Mouse (Mus musculus) embryo, embryonic 11.5 days (tissue): ENCODE measurements around the gene Tmem254c.
"Not testable (repeated sequence)": the region's sequence is repeated elsewhere in the genome, so short reads cannot be mapped to it uniquely, and the experiment has no call there.

Source experiments
- DNase-seq: peaks from one replicate; pipeline ENCODE4 v3.0.0-alpha.2; 2012; ENCODE audit warnings: low read depth, low spot score

Gene Tmem254c

GRCm38 (mm10) chr14:26067325-26067633 lies at the start of gene Tmem254c:
Tmem254c (minus strand) TSS chr14:26067355.
- DNase-seq: not testable (repeated sequence)

- not testable (repeated sequence) for DNase-seq
These were observed 30.5 kb upstream of the Tmem254c start for GRCm38 (mm10) chr14:26097622-26098021.

GRCm38 (mm10) chr14:26081997-26082396 lies 14.8 kb upstream of the Tmem254c start, which contains the start of gene Cphx3:
Cphx3 (plus strand) TSS chr14:26082297.
- not testable (repeated sequence) for DNase-seq

GRCm38 (mm10) chr14:26081216-26081615 lies 14.1 kb upstream of the Tmem254c start, which contains the start of gene Cphx2:
Cphx2 (plus strand) TSS chr14:26081516.
- DNase-seq: not testable (repeated sequence)

GRCm38 (mm10) chr14:26076620-26077390 lies 9.7 kb upstream of the Tmem254c start:
- DNase-seq: not testable (repeated sequence)

GRCm38 (mm10) chr14:26066574-26067324 lies 406 bp downstream of the Tmem254c start:
- not testable (repeated sequence) for DNase-seq

GRCm38 (mm10) chr14:26059362-26059761 lies 7.8 kb downstream of the Tmem254c start:
- not testable (repeated sequence) for DNase-seq

GRCm38 (mm10) chr14:26058184-26058583 lies 9.0 kb downstream of the Tmem254c start:
- not testable (repeated sequence) for DNase-seq

- not testable (repeated sequence) for DNase-seq
These were observed 18.4 kb downstream of the Tmem254c start for GRCm38 (mm10) chr14:26048767-26049166.

- not testable (repeated sequence) for DNase-seq
These were observed 20.1 kb downstream of the Tmem254c start for GRCm38 (mm10) chr14:26047026-26047425.

- not testable (repeated sequence) for DNase-seq
These were observed 22.1 kb downstream of the Tmem254c start for GRCm38 (mm10) chr14:26045007-26045406.

- not testable (repeated sequence) for DNase-seq
These were observed 24.5 kb downstream of the Tmem254c start, which contains the start of gene Gm9780 for GRCm38 (mm10) chr14:26042611-26043010. Gm9780 (minus strand) TSS chr14:26042711.

GRCm38 (mm10) chr14:26035439-26035838 lies 31.7 kb downstream of the Tmem254c start:
- not testable (repeated sequence) for DNase-seq

GRCm38 (mm10) chr14:26034364-26034763 lies 32.8 kb downstream of the Tmem254c start:
- not testable (repeated sequence) for DNase-seq

- DNase-seq: not testable (repeated sequence)
These were observed 41.5 kb downstream of the Tmem254c start for GRCm38 (mm10) chr14:26025653-26026052.

- DNase-seq: not testable (repeated sequence)
These were observed 44.3 kb downstream of the Tmem254c start for GRCm38 (mm10) chr14:26022831-26023230.

GRCm38 (mm10) chr14:26021555-26021954 lies 45.6 kb downstream of the Tmem254c start:
- not testable (repeated sequence) for DNase-seq

GRCm38 (mm10) chr14:26016414-26016813 lies 50.7 kb downstream of the Tmem254c start:
- DNase-seq: not testable (repeated sequence)
